31 mouse cellular contexts compared by ENCODE assay signal in the genomic region with DNA sequence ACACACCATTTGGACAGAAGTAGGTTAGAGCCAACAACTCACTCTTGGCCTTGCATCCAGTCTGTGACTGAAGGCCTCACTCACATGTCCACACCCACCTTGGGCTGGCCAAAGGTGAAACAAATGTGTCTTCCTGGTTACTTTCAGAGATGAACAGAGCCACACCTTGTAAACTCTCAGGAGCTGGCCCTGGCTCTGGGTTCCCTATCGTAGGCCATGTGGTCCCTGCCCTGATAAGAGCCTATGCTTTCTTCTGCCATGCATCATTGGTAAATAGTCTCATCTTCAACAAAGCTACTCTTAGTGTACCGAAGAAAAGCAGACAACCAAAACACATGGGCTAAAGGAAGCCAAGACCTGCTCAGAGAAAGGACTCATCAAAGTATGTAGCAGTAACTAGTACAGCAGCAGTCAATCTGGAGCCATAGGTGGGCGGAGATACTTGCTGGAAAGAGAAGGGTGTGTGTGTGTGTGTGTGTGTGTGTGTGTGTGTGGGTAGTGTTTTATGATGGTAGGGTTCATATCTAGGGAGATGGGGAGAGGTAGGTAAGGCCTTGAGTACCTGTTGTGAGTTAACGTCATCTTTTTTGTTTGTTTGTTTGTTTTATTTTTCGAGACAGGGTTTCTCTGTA. TPM values are rescaled to one million over a fixed set of nuclear protein-coding genes. Genes with fewer than 3 reads are reported as not detected.
DNase-seq lines count a peak whose midpoint lies in the region; ATAC-seq lines count a peak whose summit lies in the region.
"Had no signal": no experiment of that assay in that cellular context is flagged by ENCODE, and none has a peak within 500 bp of the region (broad histone marks: within the 10 kb centered on the region; RNA-seq: fewer than 3 reads in every experiment).

No protein-coding gene starts in this region.

- H3K4me1 ChIP-seq in liver, embryonic 12.5 days: peaks cover 25% of the 10 kb centered on the region
- H3K4me1 ChIP-seq: heart, embryonic 13.5 days; limb, embryonic 12.5 days; midbrain, embryonic 15.5 days had no signal

- H3K9me3 ChIP-seq in liver, embryonic 12.5 days (replicated peaks): no peaks in the 10 kb centered on the region
- H3K9me3 ChIP-seq: forebrain, embryonic 13.5 days; heart, embryonic 13.5 days; hindbrain, embryonic 10.5 days; limb, embryonic 12.5 days; liver, embryonic 15.5 days; midbrain, embryonic 15.5 days; neural tube, embryonic 15.5 days had no signal

- no peak overlapping the region for H3K4me2 ChIP-seq in liver, embryonic 12.5 days
- H3K4me2 ChIP-seq: forebrain, embryonic 13.5 days; heart, embryonic 13.5 days; limb, embryonic 12.5 days; liver, embryonic 15.5 days; midbrain, embryonic 15.5 days; neural tube, embryonic 15.5 days had no signal

- DNase-seq in liver: no peak
- peak; percentile 61 for DNase-seq in large intestine, adult 2 months (ENCODE audit: low read depth, low spot score)
- DNase-seq in cerebellum, adult 11 months: no peak
- no peak for DNase-seq in gastrocnemius, postnatal 4 days (ENCODE audit: low spot score in 2 of 2)
- no peak for DNase-seq in adrenal gland, adult 2 months
- DNase-seq: adrenal gland, postnatal 36 days; cerebellum, adult 8-10 months; cerebellum, postnatal 36 days; gastrocnemius, postnatal 14 days; heart, adult 2 months; heart, postnatal 14 days; kidney, adult 11 months; kidney, postnatal 14 days; lung, postnatal 36 days; retina, postnatal 1 day; right cerebral cortex, postnatal 25 days; spleen, adult 18-20 months; thymus, adult 2 months; thymus, postnatal 4 days had no signal

- peak; percentile 64 for ATAC-seq in liver, embryonic 12.5 days
- ATAC-seq in megakaryocyte-erythroid progenitor cell, adult 5-6 weeks (replicated peaks; ENCODE audit: low FRiP score, low TSS enrichment, poor library complexity, severe bottlenecking): peak; percentile 53; the same call in 1 of the 2 replicates
- ATAC-seq: CD4-positive, CD25-positive, alpha-beta regulatory T cell, adult 4 months; forebrain, embryonic 13.5 days; hindbrain, postnatal 0 days; midbrain, embryonic 15.5 days had no signal

- H3K27me3 ChIP-seq in liver, embryonic 12.5 days (replicated peaks): no peaks in the 10 kb centered on the region
- H3K27me3 ChIP-seq: forebrain, embryonic 13.5 days; heart, embryonic 13.5 days; limb, embryonic 12.5 days; liver, embryonic 15.5 days; midbrain, embryonic 15.5 days; neural tube, embryonic 15.5 days had no signal

- H3K4me3 ChIP-seq in liver, embryonic 12.5 days: no peak overlapping the region
- H3K4me3 ChIP-seq: forebrain, embryonic 13.5 days; heart, adult 2 months; heart, embryonic 13.5 days; hindbrain, embryonic 10.5 days; left cerebral cortex, adult 2 months; limb, embryonic 12.5 days; liver, embryonic 15.5 days; midbrain, embryonic 15.5 days; neural tube, embryonic 15.5 days had no signal

- H3K9ac ChIP-seq in liver, embryonic 12.5 days: no peak overlapping the region
- H3K9ac ChIP-seq: forebrain, embryonic 13.5 days; heart, embryonic 13.5 days; limb, embryonic 12.5 days; liver, embryonic 15.5 days; midbrain, embryonic 15.5 days; neural tube, embryonic 15.5 days had no signal

- H3K36me3 ChIP-seq in liver, embryonic 12.5 days: peaks cover 9% of the 10 kb centered on the region
- H3K36me3 ChIP-seq: liver, embryonic 15.5 days; neural tube, embryonic 15.5 days had no signal

- H3K27ac ChIP-seq in liver, embryonic 12.5 days: no peak overlapping the region
- H3K27ac ChIP-seq: forebrain, embryonic 13.5 days; heart, adult 2 months; heart, embryonic 13.5 days; hindbrain, embryonic 10.5 days; hindbrain, postnatal 0 days; left cerebral cortex, adult 2 months; limb, embryonic 12.5 days; liver, embryonic 15.5 days; midbrain, embryonic 15.5 days; neural tube, embryonic 15.5 days had no signal

- 67% methylated on average over 5 of the region's 5 CpGs for WGBS in liver, embryonic 12.5 days (ENCODE audit: insufficient replicate concordance)
- 69% methylated on average over 5 of the region's 5 CpGs for WGBS in large intestine, adult 2 months

RNA-seq across cellular contexts. Expression of a gene that starts 22.6 kb away (rescaled TPM):
- polyA plus RNA-seq in liver, embryonic 12.5 days (2016; fragmentation: Nextera tagmentation; extraction: Ambion mirVana): 3.7 and 4.1 TPM in 2 replicates
- polyA plus RNA-seq in large intestine, adult 2 months (2012; rRNA removed): 4.6 and 5.9 TPM in 2 replicates
- 1.7 and 7.3 TPM in 2 replicates for total RNA-seq in megakaryocyte-erythroid progenitor cell, adult 5-6 weeks (2014; fragmentation: Nextera tagmentation)
- 0.28 and 0.72 TPM in 2 replicates for total RNA-seq in megakaryocyte-erythroid progenitor cell, adult 5-6 weeks (2017)
- 1 to 10 TPM; 7.2 to 7.4 TPM for total RNA-seq in gastrocnemius, postnatal 4 days (2021)
- 100 to 1,000 TPM in 1 of 2 experiments, 10 to 100 TPM in 1; 66.9 to 196 TPM for total RNA-seq in adrenal gland, adult 2 months (2021)
- polyA plus RNA-seq in adrenal gland, adult 2 months (2012; rRNA removed): 384 and 508 TPM in 2 replicates

Comparison
In these comparisons a context has a peak if more than half of its experiments do, and no peak if none do; other contexts are left out.
1. RNA of a gene that starts 22.6 kb away (total RNA-seq): 66.9 to 196 TPM in adrenal gland, adult 2 months; 7.2 to 7.4 TPM in gastrocnemius, postnatal 4 days and 0.28 to 7.3 TPM in megakaryocyte-erythroid progenitor cell, adult 5-6 weeks; every median in the first group is over 4 times any median in the second.